Mouse (Mus musculus) ovary, postnatal 10 days (tissue): ENCODE results near the gene Fam168b.
A peak's percentile ranks its signal among the peaks of the same experiment; 100 is the strongest.

Experiments
- DNase-seq: peaks from one replicate; pipeline ENCODE4 v3.0.0; 2022; ENCODE audit warnings: low spot score

Fam168b gene

DNA sequence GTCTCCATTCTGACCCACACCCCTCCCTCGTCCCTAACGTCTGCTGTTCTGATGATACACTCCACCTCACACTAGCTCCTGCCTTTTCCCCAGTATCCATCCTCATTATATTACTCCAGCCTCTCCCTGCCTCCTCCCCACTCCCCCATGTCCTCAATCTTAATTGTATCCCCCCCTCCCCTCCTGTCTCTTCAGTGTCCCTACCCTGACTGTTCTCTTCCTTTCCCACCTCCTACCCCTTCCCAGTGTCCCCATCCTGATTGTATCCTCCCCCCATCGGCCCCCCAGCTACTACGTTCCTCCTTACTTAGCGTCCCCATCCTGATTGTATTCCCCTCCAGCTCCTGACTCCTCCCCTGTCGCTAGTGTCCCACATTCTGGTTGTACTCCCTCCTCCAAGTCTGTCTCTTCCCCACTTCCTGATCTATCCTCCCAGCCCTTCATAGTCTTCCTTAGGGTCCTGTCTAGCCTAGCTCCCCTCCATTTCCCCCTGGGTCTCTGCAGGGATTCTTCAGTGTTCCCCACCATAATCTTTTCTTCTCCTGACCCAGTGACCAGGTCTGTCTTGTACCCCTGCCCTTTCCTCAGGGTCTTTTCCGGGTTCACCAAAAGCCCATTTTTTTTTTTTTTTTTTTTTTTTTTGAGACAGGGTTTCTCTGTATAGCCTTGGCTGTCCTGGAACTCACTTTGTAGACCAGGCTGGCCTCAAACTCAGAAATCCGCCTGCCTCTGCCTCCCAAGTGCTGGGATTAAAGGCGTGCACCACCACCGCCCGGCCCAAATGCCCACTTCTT is 7.7 kb upstream of the Fam168b start:
- no peak for DNase-seq

DNA sequence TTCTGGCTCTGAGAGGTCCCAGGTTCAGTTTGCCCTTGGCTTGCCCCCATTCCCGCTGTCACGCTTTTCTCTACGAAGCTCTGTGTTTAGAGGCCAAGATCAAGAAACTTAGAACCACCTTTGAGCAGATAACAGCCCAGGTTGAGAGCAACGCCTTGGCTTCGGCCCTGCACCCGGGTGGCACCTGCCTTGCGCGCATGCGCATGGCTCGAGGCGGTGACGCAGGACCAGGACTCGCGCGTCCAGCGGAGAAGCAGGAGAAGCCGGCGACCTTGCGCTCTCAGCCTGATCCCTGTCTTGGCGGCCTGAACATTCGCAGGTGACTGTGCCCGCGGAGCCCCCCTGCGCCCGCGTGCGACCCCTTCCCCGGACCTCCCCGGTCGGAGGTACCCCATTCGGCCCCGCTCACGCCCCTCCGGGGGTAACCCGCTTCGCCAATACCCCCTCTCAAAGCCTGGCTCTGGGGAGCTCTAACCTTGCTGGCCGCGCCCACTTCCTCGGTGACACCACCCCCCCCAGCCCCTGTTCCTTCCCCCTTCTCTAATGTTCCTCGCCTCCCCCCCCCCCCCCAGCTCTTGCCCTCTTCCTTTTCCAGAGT is 7.0 kb upstream of the Fam168b start, which contains the start of gene Plekhb2:
TSS of gene Plekhb2 (plus strand) at position 232 of the 598 bp plus-strand sequence.
- peak; percentile 60 for DNase-seq

DNA sequence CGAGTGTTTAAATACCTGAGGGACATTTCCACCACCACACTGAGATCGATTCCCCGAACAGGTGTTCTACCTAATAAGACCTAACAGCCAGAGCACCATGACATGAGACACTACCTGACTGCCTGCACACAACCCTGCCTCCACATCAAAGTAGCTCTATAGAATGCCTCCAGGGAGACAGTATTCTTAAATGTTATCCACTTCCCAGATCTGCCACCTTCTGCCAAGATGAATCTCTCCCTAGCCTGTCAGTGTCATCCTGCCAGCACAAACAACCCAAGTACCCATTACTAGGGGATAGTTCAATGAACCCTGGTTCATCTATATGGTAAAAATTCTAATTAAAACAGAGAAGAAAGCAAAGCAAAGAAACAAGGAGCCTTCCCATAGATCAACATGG is 4.2 kb upstream of the Fam168b start:
- no peak for DNase-seq

GRCm38 (mm10) chr1:34842389-34842861 is 440 bp downstream of the Fam168b start:
- no peak for DNase-seq

GRCm38 (mm10) chr1:34841709-34842388 is 1.0 kb downstream of the Fam168b start:
- no peak for DNase-seq

- no peak for DNase-seq
Measured at GRCm38 (mm10) chr1:34839241-34839640, 3.6 kb downstream of the Fam168b start.

- DNase-seq: no peak
Measured at GRCm38 (mm10) chr1:34837951-34838689, 4.7 kb downstream of the Fam168b start.

DNA sequence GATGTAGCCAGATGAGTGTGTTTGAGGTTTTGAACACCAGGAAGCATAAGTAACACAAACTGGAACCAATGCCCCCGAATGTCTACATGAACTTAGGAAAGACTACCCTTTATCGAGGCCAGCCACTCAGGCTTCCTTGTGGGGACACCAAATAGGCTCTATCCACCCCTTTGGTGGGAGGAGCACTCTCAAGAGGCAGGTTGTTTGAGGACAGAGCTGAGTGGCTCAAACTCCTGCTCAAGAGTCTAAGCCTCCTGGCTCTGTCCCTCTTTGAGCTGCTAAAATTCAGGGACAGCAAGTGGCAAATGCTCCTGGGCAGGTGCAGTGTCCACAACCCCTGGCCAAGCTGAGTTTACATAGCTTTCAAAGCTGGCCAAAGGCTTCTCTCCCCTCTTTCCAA is 8.0 kb downstream of the Fam168b start:
- no peak for DNase-seq

DNA sequence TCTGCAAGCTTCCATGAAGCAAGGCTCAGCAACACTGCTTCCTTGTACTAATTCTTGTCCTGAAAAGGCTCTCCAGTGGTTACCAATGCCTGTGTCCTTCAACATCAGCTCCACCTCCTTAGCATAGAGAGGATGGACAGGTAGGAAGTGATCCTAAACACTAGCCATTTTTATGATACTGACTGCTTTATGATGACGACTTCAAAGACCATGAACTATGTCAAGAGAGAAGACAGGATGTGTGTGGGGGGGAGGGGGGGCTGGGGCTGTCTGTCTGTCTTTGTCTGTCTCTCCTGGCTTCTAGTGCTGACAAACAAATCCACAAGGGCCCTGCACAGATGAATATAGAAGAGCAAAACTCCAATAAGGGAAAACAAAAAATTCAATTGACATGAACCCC is 11.5 kb downstream of the Fam168b start:
- DNase-seq: no peak

DNA sequence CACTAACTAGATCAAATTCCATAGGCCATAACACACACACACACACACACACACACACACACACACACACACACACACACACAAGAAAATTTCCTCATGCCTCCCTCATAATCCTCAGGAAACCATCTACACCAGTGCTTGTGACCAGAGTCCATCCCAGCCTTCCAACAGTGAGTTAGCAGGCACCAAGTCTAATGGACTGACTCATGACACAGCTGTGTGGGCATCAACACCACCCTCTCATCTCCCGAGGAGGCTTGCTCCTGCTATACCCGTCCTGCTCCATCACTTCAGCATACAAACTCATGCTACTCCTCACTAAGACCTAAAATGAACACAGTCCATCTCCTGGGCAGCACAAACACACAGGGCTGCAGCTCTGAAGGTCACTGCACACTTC is 11.9 kb downstream of the Fam168b start:
- no peak for DNase-seq

GRCm38 (mm10) chr1:34828528-34829294 is 14.2 kb downstream of the Fam168b start:
- DNase-seq: no peak

GRCm38 (mm10) chr1:34827900-34828299 is 15.0 kb downstream of the Fam168b start:
- no peak for DNase-seq

- DNase-seq: no peak
Measured at GRCm38 (mm10) chr1:34825909-34826308, 17.0 kb downstream of the Fam168b start.

DNA sequence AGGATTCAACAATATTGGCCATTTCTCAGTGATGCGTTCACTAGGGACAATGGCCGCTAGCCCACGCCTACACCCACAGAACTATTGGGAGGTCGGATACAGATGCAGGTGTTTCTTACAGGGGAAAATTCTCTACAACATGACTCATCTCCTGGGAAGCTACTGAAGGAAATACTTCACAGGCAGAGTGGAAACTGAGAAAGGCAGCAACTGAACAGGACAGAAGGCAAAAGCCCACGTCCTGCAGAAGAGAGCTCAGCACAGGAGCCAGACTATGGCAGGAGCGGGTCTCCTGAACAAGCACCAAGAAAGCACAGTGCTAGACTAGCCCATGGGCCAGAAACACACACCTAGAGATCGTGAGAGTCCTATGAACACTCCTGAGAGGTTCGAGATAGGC is 18.7 kb downstream of the Fam168b start:
- DNase-seq: no peak

- no peak for DNase-seq
Measured at GRCm38 (mm10) chr1:34823353-34823752, 19.5 kb downstream of the Fam168b start.

DNA sequence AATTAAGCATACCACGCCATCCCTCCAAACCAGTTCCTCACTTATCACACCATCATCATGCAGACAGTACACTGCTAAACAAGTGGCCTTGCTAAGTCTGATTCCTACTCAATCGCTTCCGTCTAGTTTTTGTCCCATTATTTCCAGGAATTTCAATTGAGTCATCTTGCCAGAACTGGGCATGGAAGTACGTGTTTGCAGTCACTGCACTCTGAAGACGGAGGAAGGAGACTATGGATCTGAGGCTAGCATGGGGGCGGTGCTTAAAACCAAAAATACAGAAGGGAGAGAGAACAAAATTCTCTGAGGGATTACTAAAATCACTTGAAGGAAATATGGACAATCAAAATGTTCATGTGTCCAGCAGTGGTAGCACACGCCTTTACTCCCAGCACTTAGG is 20.1 kb downstream of the Fam168b start:
- DNase-seq: no peak

DNA sequence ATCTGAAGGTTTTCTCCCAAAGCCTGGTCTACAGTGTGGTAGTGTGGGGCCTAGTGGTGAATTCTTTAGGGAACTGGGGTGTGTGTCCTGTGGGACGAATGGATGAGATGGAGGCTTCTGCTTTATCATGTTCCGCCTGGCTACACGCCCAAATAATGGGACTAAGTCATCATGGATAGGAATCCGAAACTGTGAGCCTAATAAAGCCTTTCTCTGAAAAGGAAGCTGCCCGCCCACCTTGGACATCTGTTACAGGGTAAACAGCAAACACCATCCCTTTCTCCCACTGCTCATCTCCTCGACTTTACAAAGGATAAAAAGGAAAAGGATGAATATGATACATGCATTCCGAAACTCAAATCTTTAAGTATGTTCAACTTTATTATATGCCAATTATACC is 20.9 kb downstream of the Fam168b start:
- DNase-seq: no peak

- no peak for DNase-seq
Measured at GRCm38 (mm10) chr1:34821411-34821810, 21.5 kb downstream of the Fam168b start.

GRCm38 (mm10) chr1:34819225-34819910 is 23.5 kb downstream of the Fam168b start:
- no peak for DNase-seq

DNA sequence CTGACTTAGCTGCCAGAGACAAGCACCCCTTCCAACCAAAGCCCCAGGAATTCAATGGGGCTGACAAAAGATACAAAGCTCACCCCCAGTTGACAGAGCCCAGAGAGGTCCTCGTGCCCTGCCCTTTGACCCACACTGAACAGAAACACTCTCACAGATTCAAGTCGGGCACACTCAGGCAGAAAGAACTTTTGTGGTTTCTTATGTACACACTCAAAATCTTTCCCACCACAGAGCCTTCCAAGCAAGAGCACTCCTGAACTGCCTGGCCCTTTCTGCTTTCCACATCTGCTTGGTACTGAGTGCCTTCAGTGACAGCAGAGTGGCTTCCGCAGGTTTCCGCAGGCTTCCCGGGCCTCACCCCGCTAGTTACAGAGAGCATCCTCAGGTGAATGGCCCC is 27.0 kb downstream of the Fam168b start:
- DNase-seq: no peak
